Mouse (Mus musculus) adrenal gland, adult 2 months (tissue): Measurements from ENCODE around the gene Foxn3. TPM values are rescaled to one million over a fixed set of nuclear protein-coding genes. Genes with fewer than 3 reads are reported as not detected.

ENCODE experiments used
- DNase-seq: peaks from one replicate; pipeline ENCODE4 v3.0.0; 2021
- polyA plus RNA-seq: library from polyadenylated mRNA; depleted of rRNA; stranded (reverse); fragments of >200 nt; gene quantifications from 2 replicates; pipeline ENCODE4 v1.2.3, GENCODE M21; 2012
- total RNA-seq, 2 experiments: library from RNA; stranded (reverse); gene quantifications; 2 replicates each; pipeline ENCODE4 v1.2.3; 2021

Foxn3 gene
- total and polyA plus RNA-seq, 3 experiments = 27.6 to 62.1 (median 60.7) TPM

DNA sequence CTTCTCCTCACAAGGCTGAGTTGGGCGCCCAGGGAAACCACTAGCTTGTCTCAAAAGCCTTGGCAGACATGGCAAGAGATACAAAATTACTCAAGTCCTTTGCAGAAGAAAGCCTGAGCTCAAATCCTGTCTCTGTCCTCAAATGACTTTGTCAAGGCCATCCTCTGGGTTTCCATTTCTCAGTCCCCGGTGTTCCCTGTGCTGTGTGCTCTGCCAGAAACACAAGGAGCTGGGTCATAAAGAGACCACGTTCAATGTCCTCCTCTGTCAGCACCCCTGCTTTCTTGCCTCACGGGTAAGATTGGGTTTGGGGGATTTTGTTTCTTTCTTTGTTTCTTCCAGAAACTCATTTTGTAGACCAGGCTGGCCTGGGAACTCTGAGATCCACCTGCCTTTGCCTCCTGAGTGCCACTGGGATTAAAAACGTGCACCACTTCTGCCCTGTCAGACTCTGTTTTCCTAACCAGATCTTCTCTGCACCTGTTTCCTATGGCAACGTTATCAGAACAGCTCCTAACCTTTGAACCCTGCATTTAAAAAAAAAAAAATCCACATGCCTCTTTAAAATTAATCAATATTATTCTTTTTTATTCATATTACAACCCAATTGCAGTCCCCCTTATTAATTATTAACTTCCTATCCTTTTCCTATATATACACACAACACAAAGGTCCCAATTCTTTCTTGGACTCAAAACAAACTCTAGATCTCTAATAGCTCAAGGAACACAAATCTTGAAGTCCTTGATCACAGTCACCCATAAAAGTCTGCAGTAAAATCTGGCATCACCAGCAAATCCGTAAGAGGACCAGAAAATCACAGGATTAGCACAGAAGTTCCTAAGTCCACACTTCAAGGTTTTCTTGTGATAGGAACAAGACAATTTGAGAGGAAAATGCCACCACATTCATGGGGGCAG is 144.6 kb downstream of the Foxn3 start:
- no peak for DNase-seq

DNA sequence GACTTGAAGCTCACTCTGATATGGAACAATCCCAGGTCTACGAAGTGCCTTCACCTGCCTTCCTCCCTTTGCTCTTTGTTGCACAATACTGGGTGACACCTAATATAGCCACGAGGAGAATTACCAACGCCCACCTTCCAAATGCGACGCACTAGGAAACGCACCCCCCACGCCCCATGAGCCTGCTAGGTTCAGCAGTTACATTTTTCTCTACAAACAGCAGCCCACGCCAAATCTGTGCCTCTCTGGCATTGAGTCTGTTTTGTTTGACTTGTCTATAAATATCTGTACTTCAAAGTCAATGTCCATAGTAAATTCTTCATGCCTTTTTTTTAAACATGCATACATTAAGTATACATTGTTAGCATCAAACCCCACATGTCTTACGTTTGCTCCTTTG is 145.5 kb downstream of the Foxn3 start:
- DNase-seq = no peak

GRCm38 (mm10) chr12:99415538-99415937 is 147.8 kb downstream of the Foxn3 start:
- no peak for DNase-seq

DNA sequence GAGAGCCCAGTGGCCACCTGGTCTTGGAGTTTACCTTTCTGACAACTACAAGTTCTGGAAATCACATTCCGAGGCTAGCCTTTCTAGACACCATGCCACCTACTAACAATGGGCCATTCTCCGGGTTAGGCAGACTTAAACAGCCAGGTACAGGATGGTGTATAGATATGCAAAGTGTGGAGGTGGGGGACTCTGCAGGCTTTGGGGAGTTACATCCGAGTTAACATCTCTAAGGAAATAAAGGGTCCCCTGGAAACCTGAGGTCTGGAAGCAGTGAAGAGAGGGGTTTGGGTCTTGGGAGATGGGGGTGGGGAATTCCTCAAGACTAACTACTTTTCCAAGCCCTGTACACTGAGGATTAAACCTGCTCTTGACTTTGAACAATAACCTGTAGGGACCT is 150.9 kb downstream of the Foxn3 start:
- DNase-seq = no peak

DNA sequence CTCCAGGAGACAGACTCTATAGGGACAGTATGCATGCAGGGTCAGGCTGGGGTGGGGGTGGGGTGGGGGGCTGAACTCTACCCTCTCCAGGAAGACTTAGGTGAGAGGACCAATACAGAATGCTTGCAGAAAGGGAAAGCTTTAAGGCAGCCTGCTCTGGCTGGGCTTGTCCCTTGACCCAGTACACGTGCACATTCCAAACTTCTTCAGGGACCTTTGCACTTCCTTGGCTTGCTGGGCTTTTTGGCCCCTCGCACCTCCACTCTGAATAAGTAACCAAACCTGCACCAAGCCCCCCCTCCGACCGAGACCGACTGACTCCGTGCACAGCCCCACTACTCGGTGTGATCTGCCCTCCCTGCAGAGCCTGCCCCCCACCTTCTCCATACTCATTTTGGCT is 151.3 kb downstream of the Foxn3 start:
- DNase-seq = no peak

- no peak for DNase-seq
These were observed 154.7 kb downstream of the Foxn3 start for GRCm38 (mm10) chr12:99408651-99409050.

DNA sequence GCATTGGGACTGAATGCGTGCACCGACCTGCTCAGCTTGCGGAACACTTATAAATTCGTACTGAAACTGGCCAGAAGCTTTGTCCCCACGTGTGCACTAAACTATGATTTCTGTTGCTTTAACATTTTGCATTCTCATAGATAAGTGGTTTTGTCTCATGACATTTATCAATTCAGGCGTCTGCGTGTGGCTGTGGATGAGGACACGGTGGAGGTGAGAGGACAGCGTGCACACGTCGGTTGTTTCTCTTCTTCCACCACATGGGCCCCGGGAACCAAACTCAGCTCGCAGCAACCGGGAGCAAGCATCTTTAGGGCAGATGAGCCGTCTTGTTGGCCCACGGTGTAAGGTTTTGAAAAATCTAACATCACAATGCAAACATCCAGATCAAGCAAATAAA is 155.3 kb downstream of the Foxn3 start:
- no peak for DNase-seq

DNA sequence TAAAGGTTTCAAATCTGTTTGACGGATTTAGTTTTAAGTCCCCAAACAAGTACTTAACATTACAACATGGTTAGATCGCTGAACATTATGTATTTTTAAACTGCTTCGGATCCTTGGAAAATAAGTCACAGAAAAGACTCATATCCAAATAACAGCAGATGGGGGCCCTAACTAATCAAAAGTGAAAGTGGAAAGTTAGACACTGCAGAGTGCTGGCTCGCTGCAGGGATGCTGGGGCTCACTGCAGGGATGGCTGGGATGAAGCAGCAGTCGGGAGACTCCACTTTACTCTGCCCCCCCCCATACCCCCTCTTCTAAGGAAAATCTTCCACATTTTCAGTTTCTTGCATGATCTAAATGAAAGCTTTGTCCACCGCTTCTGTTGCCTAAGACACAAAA is 156.1 kb downstream of the Foxn3 start:
- DNase-seq = peak; percentile 41

DNA sequence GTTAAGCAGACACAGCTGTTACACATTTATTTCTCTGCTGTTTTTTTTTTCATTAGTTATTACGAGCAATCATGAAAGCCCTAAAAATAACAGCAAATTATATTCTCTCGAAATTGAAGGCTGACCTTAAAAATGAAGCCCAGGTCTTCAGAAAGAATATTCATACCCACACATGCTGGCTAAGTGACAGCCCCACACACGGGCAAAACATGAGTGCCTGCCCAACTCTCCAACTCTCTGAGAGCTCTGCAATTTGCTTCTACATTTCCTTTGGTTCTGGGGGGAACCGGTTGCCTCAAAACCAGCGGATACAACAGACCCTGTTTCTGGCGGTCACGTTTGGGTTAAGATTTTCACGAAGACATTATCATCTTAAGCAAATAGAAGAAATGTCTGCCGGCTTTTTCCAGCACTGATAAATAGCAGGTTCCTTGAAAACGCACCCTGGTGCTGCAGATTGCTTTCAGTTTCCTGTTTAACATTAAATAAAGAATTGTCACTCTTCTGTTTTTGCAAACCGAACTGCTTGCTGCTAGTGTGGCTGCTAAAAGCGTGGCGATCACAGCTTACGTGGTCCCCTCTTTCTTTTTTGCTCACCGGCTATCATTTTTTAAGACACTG is 156.6 kb downstream of the Foxn3 start:
- DNase-seq = no peak

GRCm38 (mm10) chr12:99406254-99406653 is 157.1 kb downstream of the Foxn3 start:
- DNase-seq = no peak

GRCm38 (mm10) chr12:99405401-99405800 is 158.0 kb downstream of the Foxn3 start:
- DNase-seq = no peak

GRCm38 (mm10) chr12:99403004-99403403 is 160.4 kb downstream of the Foxn3 start:
- DNase-seq = no peak

- DNase-seq = no peak
These were observed 162.5 kb downstream of the Foxn3 start for GRCm38 (mm10) chr12:99400907-99401306.

DNA sequence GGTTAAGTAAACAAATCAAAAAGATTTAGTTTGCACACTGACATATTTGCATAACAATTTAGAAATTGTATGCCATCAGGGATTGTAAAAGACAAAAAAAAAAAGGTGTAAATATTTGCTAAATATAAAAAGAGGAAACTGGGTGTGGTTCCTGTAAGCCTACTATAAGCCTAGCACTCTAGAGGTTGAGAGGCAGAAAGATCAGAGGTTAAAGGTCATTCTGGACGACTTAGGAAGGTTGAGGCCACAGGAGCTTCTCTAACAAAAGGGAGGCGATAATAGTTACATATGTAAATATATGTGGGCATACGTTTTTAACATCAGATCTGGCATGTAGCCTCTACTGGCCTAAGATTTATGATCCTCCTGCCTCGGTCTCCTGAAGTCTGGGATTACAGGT is 163.8 kb downstream of the Foxn3 start:
- no peak for DNase-seq

- DNase-seq = no peak
These were observed 166.9 kb downstream of the Foxn3 start for GRCm38 (mm10) chr12:99396461-99396860.

DNA sequence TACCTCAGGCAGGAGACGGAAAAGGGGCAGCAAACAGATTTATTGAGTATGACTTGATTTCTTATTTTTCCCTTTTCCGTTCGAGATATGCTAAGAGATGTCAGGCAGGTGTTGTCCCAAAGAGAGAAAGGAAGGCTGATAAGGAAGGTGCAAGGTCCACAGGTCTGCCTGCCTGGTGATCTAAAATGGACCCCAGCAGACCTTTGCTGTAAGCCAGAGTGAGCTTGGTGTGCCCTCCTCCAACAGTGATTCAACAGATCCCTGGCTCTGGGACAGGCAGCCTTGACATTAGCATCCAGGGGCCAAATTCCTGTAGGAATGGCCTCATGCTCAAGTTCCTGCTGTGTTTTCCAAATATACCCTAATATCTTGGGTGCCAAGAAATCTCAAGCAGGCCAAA is 168.3 kb downstream of the Foxn3 start:
- DNase-seq = peak; percentile 81

GRCm38 (mm10) chr12:99394676-99395075 is 168.7 kb downstream of the Foxn3 start:
- no peak for DNase-seq

DNA sequence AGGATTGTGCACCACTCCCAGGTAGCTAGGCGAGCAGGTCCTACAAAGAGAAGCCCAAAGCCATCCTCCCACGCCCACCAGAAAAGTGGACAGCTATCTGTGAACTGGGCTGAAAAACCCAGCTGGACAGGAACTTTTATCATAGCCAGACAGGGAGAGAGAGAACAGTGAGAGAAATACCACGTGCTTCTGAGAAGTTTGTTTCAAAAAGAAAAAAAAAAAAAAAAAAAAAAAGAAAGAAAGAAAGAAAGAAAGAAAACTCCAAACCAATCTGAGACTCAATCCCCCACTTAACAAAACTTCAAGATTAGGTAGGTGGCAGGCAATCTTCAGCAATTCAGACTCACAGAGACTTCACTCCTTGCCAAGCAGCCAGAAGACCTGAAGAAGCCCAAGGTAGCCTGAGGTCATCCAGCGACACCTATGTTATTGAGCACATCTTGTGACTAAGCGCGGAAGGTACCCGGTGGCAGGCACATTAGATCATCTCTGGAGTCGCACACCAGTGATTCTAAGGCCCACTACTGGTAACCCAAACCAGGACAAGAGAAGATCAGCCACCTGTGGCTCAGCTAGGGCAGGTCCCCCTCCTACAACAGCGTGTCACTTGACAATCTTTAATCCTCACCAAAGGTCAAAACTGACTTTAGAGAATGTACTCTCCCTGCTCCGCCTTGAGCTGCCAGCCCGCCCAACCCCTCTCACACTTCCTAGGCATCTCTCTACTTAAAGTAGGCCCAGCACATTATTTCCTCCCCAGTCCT is 169.3 kb downstream of the Foxn3 start:
- no peak for DNase-seq

DNA sequence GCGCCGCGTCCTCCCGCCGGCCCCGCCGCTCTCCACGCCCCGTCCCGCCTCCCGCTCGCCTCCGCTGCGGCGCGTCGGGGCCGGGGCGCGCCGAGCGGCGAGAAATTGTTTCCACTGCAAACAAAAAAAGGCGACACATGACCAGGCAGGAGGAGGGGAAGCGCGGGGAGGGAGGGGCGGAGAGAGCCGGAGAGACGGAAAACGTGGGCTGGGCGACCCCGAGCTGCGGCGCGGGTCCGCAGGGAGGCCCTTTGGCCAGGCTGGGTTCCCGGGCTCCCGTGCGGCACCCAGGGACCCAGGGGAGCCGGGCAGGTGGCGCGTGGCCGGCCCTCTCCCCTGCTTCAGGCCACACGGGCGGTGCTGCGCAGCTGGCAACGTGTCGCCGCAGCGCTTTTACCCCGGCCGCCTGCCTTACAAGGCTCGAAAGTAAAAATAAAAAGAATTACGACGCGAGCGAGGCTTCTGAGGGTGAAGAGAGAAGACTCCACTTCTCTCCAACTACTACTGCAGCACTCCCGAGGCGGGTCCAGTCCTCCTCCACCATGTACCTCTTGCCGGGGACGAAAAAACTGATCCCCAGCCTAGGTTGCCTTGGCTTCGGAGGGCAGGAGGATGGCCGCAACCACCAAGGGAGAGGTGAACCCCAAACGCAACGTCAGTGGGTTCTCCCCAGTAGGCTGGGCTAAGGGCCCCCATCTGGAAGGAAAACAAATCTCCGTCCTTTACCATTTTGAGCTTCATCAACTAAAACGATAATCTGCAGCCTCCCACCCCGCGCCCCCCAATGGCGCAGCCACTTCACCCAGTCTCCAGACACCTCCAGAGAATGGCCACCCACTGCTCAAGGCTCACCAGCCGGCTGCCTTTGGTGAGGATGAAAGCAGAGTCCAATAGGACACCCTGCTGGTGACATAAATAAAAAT is 170.2 kb downstream of the Foxn3 start:
- DNase-seq = peak; percentile 95

DNA sequence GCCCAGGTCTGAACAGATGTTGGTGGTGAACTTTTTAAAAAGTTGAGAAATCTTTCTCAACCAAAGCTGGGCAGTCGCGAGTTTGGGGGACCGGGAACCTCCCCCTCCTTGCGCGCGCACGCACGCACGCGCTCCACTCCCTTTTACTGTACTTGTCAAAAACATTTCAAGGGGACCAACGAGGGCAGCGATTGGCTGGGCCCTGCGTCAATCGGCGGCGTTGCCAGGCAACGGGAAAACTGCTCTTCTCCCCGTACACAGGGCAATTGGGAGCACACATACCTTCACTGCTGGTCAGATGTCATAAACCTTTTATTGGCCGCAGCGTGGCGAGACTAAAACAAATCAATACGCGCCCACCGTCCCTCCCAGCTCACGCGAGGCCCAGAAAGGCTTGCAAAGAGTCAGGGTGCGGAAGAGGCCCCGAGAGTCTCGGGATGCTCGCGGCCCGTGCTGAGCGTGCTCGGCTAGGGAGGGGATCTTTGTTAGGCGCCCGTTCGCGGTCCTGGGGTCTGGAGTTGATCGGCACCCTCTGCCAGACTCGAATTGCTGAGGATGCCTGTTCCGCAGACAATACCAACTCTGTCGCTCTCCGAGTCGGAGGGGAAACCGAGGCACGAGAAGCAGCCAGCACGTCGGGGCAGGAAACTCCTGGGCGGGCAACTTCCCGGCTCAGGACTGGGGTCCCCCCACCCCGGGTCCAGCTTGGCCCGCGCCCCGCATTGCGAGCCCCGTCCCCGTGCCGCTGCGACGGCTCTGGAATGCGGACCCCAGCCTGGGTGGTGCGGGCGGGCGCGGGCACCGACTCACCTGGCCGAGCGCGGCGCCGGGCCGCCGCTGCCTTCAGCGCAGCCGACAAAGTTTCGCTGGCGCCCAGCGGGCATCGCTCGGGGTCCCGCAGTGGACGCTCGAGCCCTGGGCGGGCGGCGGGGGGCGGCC is 171.2 kb downstream of the Foxn3 start:
- DNase-seq = peak; percentile 100

DNA sequence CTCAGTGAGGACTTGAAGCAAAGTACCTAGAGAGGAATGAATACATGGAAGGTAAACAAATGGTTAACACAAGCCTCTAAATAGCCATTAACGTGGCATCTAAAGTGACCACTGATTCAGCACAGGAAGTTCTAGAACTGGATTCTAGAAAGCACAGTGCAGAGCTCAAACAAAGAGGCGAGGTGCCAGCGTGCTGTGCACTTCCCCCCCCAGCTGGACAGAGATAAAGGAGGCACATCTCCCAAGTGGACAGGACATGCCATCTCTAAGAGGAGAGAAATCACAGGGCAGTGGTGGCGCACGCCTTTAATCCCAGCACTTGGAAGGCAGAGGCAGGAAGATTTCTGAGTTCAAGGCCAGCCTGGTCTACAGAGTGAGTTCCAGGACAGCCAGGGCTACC is 173.0 kb downstream of the Foxn3 start:
- DNase-seq = no peak
